Mouse (Mus musculus) cerebellum, adult 2 months (tissue): ENCODE measurements around the gene Usp46.

Experiments
- CTCF ChIP-seq: fragments of 200-500 bp; IDR thresholded peaks from 2 replicates; pipeline ENCODE4 v1.5.1; 2011; ENCODE audit warnings: low read depth, mild to moderate bottlenecking, control low read depth, low read length, moderate library complexity, borderline replicate concordance; ENCODE audit not compliant: insufficient read depth
- POLR2A ChIP-seq: fragments of 200-500 bp; IDR thresholded peaks from 2 replicates; pipeline ENCODE4 v1.6.1; 2011; ENCODE audit warnings: low read length, control low read depth, borderline replicate concordance; ENCODE audit not compliant: insufficient read depth

- TF ChIP-seq CTCF, result no peak
- no peak for TF ChIP-seq POLR2A
These were observed 587 bp upstream of the Usp46 start for GRCm38 (mm10) chr5:74068714-74069321.
